Mouse (Mus musculus) intestine, embryonic 15.5 days (tissue): ENCODE measurements around the gene Kif1a. TPM values are rescaled to one million over a fixed set of nuclear protein-coding genes. Genes with fewer than 3 reads are reported as not detected.

Source experiments
- ATAC-seq: fragments of 200-750 bp; cut with Nextera tagmentation; 2 replicates; pipeline ENCODE4 v1.8.0; 2017; ENCODE audit warnings: moderate TSS enrichment, moderate library complexity
- H3K27ac ChIP-seq: fragments of 300-500 bp; sonication (generic); 2 replicates; pipeline ENCODE4 v1.5.1; 2015; ENCODE audit warnings: mild to moderate bottlenecking, inconsistent platforms
- H3K27me3 ChIP-seq: fragments of 300-500 bp; sonication (generic); replicated peaks from 2 replicates; pipeline ENCODE4 v1.6.1; 2015; ENCODE audit warnings: inconsistent platforms
- H3K36me3 ChIP-seq: fragments of 300-500 bp; sonication (generic); 2 replicates; pipeline ENCODE4 v1.6.1; 2015; ENCODE audit warnings: inconsistent platforms
- H3K4me1 ChIP-seq: fragments of 300-500 bp; sonication (generic); replicated peaks from 2 replicates; pipeline ENCODE4 v1.6.1; 2015; ENCODE audit warnings: inconsistent platforms
- H3K4me2 ChIP-seq: fragments of 300-500 bp; sonication (generic); replicated peaks from 2 replicates; pipeline ENCODE4 v1.6.1; 2015; ENCODE audit warnings: mild to moderate bottlenecking, inconsistent platforms
- H3K4me3 ChIP-seq: fragments of 300-500 bp; sonication (generic); replicated peaks from 2 replicates; pipeline ENCODE4 v1.5.1; 2015; ENCODE audit warnings: inconsistent platforms
- H3K9ac ChIP-seq: fragments of 300-500 bp; sonication (generic); 2 replicates; pipeline ENCODE4 v1.6.1; 2015; ENCODE audit warnings: inconsistent platforms
- H3K9me3 ChIP-seq: fragments of 300-500 bp; sonication (generic); 2 replicates; pipeline ENCODE4 v1.6.1; 2016; ENCODE audit warnings: inconsistent platforms
- WGBS: fragments of 180-500 bp; shearing (Covaris S2); methylation state at CpG from one replicate; pipeline ENCODE4 v1.1.7; 2015; 5-methylcytosine and 5-hydroxymethylcytosine counted together
- polyA plus RNA-seq: library from polyadenylated mRNA; unstranded; fragments of >200 nt; fragmentation: Nextera tagmentation; extraction: Ambion mirVana; gene quantifications from 2 replicates; pipeline ENCODE4 v1.2.1, GENCODE M21; 2015

Gene Kif1a
- polyA plus RNA-seq, 1 experiment from 2014 or later: 18.3 TPM

GRCm38 (mm10) chr1:93124066-93124465, 22.3 kb upstream of the Kif1a start:
- Histone ChIP-seq H3K36me3 (no peaks in the 10 kb centered on the region), H3K9me3 (no peaks in the 10 kb centered on the region), H3K27ac (no peak overlapping the region), H3K4me1 (0 out of 2 replicates have a peak, but pooled peaks cover under 1% of the 10 kb centered on the region), H3K9ac (no peak overlapping the region), H3K4me2 (no peak overlapping the region), H3K27me3 (no peaks in the 10 kb centered on the region), H3K4me3 (no peak overlapping the region)
- whole genome bisulfite sequencing: 58% methylated on average over 8 of the region's 8 CpGs
- ATAC-seq: no peak

- H3K4me1 ChIP-seq: no peaks in the 10 kb centered on the region
- H3K36me3 ChIP-seq: no peaks in the 10 kb centered on the region
- H3K27ac ChIP-seq: no peak overlapping the region
- ATAC-seq: no peak
- no peaks in the 10 kb centered on the region for H3K9me3 ChIP-seq
- no peaks in the 10 kb centered on the region for H3K27me3 ChIP-seq
- H3K9ac ChIP-seq: no peak overlapping the region
- no peak overlapping the region for H3K4me2 ChIP-seq
- WGBS: 65% methylated on average over 11 of the region's 11 CpGs
- no peak overlapping the region for H3K4me3 ChIP-seq
These were observed 21.6 kb upstream of the Kif1a start for GRCm38 (mm10) chr1:93123179-93123854.

DNA sequence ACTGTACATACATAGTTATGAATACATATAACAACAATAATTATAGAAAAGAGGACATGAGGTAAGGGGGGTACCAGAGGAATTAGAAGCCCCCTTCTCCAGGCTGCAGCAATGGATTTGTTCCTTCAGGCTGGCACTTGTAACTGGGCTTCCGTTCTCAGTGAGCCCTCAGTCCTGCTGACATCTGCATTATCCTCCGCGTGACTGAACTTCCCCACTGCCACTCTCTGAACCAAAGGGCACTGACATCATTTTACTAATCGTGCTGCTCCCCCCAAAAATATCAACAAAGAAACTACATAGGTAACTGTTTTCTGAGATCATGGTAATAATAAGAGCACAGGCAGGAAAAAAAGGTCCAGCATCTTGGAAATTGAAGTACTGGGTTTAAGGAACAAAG, 17.1 kb upstream of the Kif1a start:
- Histone ChIP-seq H3K9ac (no peak overlapping the region), H3K4me2 (no peak overlapping the region), H3K4me1 (0 out of 2 replicates have a peak, but pooled peaks cover 7% of the 10 kb centered on the region), H3K4me3 (no peak overlapping the region), H3K36me3 (no peaks in the 10 kb centered on the region), H3K27ac (no peak overlapping the region), H3K9me3 (no peaks in the 10 kb centered on the region), H3K27me3 (no peaks in the 10 kb centered on the region)
- WGBS: 42% methylated on average over 4 of the region's 4 CpGs
- ATAC-seq: no peak

DNA sequence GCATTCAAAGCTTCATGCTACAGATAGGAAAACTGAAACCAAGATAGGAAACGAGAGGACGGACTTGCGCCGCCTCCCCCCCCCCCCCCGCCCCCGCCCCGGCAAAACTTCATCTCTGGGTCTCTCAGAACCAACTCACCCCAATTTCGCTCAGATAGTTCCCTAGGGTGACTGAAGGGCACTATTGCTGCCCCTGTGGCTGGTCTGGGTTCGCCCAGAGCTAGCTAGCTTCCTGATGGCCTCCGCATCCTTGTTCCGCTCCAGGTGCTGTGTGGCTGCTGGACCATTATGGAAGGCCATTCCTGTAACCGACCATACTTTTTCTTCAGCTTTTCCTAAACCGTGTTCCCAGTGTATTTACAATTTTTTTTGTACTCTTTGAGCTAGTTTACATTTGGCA, 13.7 kb upstream of the Kif1a start:
- Histone ChIP-seq H3K9ac (no peak overlapping the region), H3K4me1 (0 out of 2 replicates have a peak, but pooled peaks cover 7% of the 10 kb centered on the region), H3K9me3 (no peaks in the 10 kb centered on the region), H3K4me3 (peak overlapping the region; percentile 22), H3K27ac (no peak overlapping the region), H3K27me3 (no peaks in the 10 kb centered on the region), H3K4me2 (peak overlapping the region; percentile 54), H3K36me3 (no peaks in the 10 kb centered on the region)
- WGBS: 26% methylated on average over 13 of the region's 13 CpGs
- peak; percentile 73 for ATAC-seq

GRCm38 (mm10) chr1:93114713-93115463, 13.1 kb upstream of the Kif1a start:
- no peaks in the 10 kb centered on the region for H3K9me3 ChIP-seq
- H3K4me1 ChIP-seq: 0 out of 2 replicates have a peak, but pooled peaks cover 7% of the 10 kb centered on the region
- no peaks in the 10 kb centered on the region for H3K36me3 ChIP-seq
- 26% methylated on average over 21 of the region's 21 CpGs for WGBS
- ATAC-seq: peak; percentile 100
- H3K27me3 ChIP-seq: no peaks in the 10 kb centered on the region
- H3K4me3 ChIP-seq: peak overlapping the region; percentile 22
- no peak overlapping the region for H3K9ac ChIP-seq
- H3K27ac ChIP-seq: no peak overlapping the region
- peak overlapping the region; percentile 54 for H3K4me2 ChIP-seq

- no peak for ATAC-seq
- peaks cover 41% of the 10 kb centered on the region for H3K27me3 ChIP-seq
These were observed 949 bp upstream of the Kif1a start for GRCm38 (mm10) chr1:93102700-93103099.

GRCm38 (mm10) chr1:93100576-93101491, 917 bp downstream of the Kif1a start:
- H3K27me3 ChIP-seq: peaks cover 41% of the 10 kb centered on the region
- H3K27ac ChIP-seq: no peak overlapping the region
- H3K4me3 ChIP-seq: peak overlapping the region; percentile 46
- H3K4me2 ChIP-seq: peak overlapping the region; percentile 86
- 2% methylated on average over 49 of the region's 49 CpGs for WGBS
- H3K9me3 ChIP-seq: no peaks in the 10 kb centered on the region
- no peaks in the 10 kb centered on the region for H3K36me3 ChIP-seq
- H3K9ac ChIP-seq: peak overlapping the region; percentile 24
- H3K4me1 ChIP-seq: peaks cover 16% of the 10 kb centered on the region
- peak; percentile 61 for ATAC-seq

More at GRCm38 (mm10) chr1:93102700-93103099, 949 bp upstream of the Kif1a start:
- Histone ChIP-seq H3K27ac (no peak overlapping the region), H3K4me3 (no peak overlapping the region), H3K4me2 (no peak overlapping the region), H3K9me3 (no peaks in the 10 kb centered on the region), H3K4me1 (peaks cover 16% of the 10 kb centered on the region), H3K36me3 (no peaks in the 10 kb centered on the region), H3K9ac (no peak overlapping the region)
- WGBS: 67% methylated on average over 7 of the region's 7 CpGs

GRCm38 (mm10) chr1:93100243-93100575, 1.5 kb downstream of the Kif1a start:
- H3K4me1 ChIP-seq: peaks cover 16% of the 10 kb centered on the region
- 4% methylated on average over 18 of the region's 18 CpGs for WGBS
- peak overlapping the region; percentile 46 for H3K4me3 ChIP-seq
- H3K9me3 ChIP-seq: no peaks in the 10 kb centered on the region
- H3K27ac ChIP-seq: no peak overlapping the region
- peak overlapping the region; percentile 86 for H3K4me2 ChIP-seq
- ATAC-seq: 0 out of 2 replicates have a peak, but pooled peaks have one; percentile 16
- H3K9ac ChIP-seq: peak overlapping the region; percentile 23
- H3K36me3 ChIP-seq: no peaks in the 10 kb centered on the region
- peaks cover 41% of the 10 kb centered on the region for H3K27me3 ChIP-seq

DNA sequence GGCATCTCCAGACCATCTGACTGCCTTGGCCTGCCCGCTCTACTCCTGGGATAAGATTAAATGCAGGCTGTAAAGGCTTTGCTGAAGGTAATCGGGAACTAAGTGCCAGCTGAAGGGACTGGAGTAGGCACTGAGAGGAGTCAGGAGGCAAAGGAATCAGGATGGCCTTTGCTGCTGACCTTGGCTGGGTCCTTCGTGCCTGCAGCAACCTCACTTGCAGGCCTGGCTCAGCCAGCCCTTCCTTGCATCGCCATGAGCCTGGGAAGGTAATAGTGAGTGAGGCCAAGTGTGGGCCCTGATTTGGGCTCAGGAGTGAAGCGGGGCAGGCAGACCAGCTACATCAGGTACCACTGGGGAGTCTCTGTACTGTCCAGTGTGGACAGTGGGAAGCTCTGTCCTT, 2.8 kb downstream of the Kif1a start:
- peaks cover 41% of the 10 kb centered on the region for H3K27me3 ChIP-seq
- no peaks in the 10 kb centered on the region for H3K9me3 ChIP-seq
- H3K4me2 ChIP-seq: no peak overlapping the region
- H3K4me3 ChIP-seq: no peak overlapping the region
- H3K36me3 ChIP-seq: no peaks in the 10 kb centered on the region
- H3K4me1 ChIP-seq: peaks cover 16% of the 10 kb centered on the region
- WGBS: 86% methylated on average over 5 of the region's 5 CpGs
- no peak overlapping the region for H3K9ac ChIP-seq
- no peak overlapping the region for H3K27ac ChIP-seq
- ATAC-seq: no peak

DNA sequence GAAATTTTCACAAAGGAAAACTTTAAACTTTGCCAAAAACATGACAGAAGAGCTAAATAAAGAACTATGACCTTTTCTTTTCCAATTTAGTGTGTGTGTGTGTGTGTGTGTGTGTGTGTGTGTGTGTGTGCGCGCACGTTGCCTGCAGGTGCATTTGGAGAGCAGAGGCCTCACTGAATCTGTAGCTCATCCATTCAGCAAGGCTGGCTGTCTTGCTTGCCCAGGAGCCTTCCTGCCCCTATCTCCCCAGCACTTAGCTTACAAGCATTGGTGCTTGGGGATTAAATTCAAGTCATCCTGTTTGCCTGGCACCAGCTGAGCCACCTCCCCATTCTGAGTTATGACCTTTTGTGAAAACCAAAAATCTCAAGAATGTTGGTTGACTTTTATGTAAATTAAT, 9.2 kb downstream of the Kif1a start:
- Histone ChIP-seq H3K27ac (no peak overlapping the region), H3K27me3 (no peaks in the 10 kb centered on the region), H3K4me2 (no peak overlapping the region), H3K4me3 (no peak overlapping the region), H3K36me3 (no peaks in the 10 kb centered on the region), H3K9ac (no peak overlapping the region), H3K4me1 (no peaks in the 10 kb centered on the region), H3K9me3 (no peaks in the 10 kb centered on the region)
- ATAC-seq: no peak
- WGBS: 96% methylated on average over 3 of the region's 3 CpGs

GRCm38 (mm10) chr1:93085136-93085535, 16.6 kb downstream of the Kif1a start:
- H3K4me2 ChIP-seq: no peak overlapping the region
- no peak overlapping the region for H3K9ac ChIP-seq
- H3K9me3 ChIP-seq: no peaks in the 10 kb centered on the region
- H3K36me3 ChIP-seq: no peaks in the 10 kb centered on the region
- no peak for ATAC-seq
- 68% methylated on average over 6 of the region's 6 CpGs for WGBS
- no peaks in the 10 kb centered on the region for H3K4me1 ChIP-seq
- H3K27me3 ChIP-seq: no peaks in the 10 kb centered on the region
- no peak overlapping the region for H3K27ac ChIP-seq
- no peak overlapping the region for H3K4me3 ChIP-seq
